Mouse (Mus musculus) lung, postnatal 4 days (tissue): Measurements from ENCODE around the gene Hbp1.
A peak's percentile ranks its signal among the peaks of the same experiment; 100 is the strongest.

Experiments used
- DNase-seq, 2 experiments: peaks; one replicate each; pipeline ENCODE4 v3.0.0; 2021

Gene Hbp1

DNA sequence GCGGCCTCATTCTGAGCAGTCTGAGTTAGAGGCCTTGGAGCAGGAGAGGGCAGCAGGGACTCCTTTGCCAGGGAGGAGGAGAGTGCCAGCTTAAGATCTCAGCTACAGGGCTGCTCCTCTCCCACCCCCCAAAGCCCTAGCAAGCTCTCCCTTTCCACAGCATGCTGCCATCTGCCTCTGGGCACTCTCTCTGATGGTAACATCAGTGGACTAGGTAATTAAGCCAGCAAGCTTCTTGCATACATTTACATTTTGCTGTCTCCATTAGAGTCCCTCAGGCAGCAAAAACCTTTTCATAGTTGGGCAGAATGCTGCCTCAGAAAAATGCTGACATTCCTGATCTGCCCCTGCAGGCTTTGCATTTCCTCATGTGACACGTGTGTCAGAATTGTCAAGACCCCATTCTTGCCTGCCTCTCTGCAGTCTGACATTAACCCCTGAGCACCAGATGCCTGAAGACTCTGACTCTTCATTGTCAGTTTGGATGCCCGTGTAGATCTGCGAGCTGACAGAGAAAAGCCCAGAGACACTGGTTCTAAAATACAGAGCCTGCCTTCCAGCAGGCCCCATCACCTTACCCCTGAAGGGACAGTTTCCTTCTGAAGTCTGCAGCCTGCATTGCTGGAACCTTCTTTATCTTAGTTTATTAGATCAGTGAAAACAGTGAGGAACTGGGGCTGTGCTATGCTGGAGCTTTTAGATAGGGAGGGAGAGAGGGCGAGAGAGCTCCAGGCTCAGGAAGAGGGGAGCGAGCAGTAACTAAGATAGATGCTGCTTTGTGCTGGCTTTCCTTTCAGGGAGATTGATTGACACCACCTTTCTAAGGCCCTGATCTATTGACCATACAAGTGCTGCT, 44.4 kb downstream of the Hbp1 start:
- DNase-seq, result no peak

DNA sequence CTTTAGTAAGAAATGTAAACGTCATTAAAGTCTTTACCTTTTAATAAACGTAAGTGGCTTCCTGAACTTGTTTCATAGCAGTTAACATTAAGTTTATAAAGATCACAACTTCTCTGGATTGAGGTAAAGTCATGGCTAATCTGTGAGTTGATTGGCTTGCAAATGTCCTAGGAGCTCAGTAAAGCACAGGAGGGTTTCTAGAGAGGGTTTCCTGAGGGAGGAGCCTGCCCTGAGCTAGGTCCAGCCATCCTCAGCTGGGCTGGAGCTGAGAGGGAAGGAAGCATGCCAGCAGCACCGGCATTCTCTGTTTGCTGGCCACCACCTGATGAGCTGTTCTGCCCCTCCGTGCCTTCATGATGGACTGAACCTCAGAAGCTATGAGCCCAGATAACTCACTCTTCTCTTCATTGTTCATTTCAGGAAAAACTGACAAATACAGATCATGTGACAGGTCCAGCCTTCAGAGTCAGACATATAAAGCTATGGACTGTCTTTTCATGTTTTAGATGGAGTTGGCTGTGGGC, 49.9 kb downstream of the Hbp1 start:
- DNase-seq, result no peak

DNA sequence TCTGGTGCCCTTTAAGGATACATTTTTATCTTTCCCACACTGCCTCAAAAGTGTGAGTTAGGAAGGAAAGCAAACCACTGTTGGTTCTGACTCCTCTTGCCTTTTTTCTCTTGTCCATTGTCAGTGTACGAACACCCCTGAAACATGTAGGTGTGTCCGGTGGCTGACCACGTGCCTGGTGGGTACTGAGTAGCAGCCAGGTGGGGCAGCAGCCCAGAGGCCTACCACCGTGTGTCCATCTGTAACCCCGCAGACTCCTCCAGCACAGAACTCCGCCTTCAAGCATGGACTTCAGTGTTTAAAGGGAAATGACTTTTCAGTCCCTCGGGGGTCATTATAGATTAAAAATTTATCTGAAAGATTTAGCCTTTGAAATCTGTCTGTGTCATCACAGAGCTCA, 52.9 kb downstream of the Hbp1 start:
- DNase-seq, result no peak

DNA sequence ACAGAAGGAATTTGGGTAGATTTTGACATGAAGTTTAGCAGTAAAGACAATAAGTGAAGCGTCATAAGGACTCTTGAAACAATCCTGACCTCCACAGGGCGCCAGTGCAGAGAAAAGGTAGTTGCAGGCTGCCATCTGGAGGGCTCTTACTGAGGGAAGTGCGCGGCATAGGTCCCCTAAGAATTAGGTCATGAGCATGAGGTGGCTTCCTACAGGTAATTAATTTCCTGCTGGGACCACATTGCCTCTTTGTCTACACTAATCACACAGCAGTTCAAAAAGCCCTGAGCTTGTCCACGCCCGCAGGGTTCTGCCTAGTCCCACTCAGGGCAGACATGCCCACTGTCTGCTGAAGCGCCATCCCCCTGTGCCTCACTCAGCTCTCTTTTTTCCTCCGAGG, 53.3 kb downstream of the Hbp1 start:
- DNase-seq, result no peak

DNA sequence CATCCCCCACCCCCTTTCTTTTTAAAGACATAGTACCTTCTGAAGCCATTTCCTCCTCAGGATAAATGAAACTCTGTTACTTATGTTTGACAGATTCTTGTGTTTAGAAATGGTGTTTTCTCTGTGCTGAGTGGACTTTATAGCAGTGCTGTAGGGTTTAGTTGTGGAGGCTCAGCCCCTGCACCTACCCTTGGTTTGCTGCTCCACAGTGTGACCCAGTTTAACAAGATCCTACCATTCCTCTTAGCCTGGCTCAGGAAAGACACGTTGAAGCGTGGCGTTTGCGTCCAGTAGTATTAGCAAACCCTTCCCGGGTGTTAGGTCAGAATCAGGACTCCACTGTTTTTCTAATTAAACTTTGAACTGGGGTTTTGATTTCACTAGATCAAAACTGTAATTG, 54.0 kb downstream of the Hbp1 start:
- DNase-seq, result no peak

GRCm38 (mm10) chr12:31895888-31896287, 54.4 kb downstream of the Hbp1 start:
- DNase-seq, result peak; percentile 52 to 69

DNA sequence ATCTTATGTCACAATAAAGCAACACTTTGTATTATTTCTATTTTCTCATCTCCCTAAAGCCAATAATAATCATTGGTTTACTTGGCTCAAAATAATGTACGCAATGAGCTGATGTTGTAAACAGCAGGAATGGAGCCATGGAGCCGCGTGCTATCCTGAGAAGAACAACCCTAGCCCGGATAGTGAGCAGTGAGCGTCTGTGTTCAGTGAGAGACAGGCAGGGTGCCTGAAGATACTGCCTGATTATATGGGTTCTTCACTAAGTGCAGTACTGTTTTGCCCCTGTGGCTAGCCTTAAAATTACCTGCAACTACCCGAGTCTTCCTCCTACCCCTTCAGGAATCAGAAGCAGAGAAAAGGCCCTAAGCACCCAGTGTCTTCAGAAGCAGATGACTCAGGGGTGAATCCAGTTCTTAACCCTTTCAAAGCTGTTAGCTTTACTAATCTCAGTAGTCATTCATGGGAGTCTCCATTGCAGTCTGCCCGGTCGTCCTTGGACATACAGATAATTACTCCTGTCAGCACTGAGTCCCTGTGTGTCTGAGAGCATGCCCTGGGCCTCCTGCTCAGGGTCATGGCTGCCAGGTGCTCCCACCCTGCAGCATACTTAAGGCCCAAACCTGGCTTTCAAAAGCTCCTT, 55.1 kb downstream of the Hbp1 start:
- DNase-seq, result no peak

- no peak for DNase-seq
These were observed 57.6 kb downstream of the Hbp1 start for GRCm38 (mm10) chr12:31892771-31893170.

GRCm38 (mm10) chr12:31892079-31892478, 58.3 kb downstream of the Hbp1 start:
- DNase-seq, result no peak

DNA sequence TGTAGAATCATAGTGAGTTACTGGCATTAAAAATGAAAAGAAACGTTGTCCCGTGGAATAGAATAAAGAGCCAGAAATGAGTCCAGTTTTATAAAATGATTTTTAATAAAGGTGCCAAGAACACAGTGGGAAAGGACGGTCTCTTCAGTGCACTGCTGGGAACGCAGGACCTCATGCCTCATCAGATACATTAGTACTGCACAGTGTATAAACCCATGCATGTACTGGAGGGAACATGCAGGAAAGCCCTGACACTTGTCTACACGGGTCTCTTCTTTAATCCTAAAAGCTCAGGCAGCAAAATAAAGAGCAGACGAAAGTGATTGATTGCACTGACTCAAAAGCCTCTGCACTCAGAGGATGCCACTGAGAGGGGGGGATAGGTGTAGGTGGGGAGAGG, 59.6 kb downstream of the Hbp1 start:
- no peak for DNase-seq

- no peak for DNase-seq
These were observed 64.3 kb downstream of the Hbp1 start for GRCm38 (mm10) chr12:31885844-31886606.

- DNase-seq, result no peak
These were observed 65.3 kb downstream of the Hbp1 start for GRCm38 (mm10) chr12:31885084-31885483.

- no peak for DNase-seq
These were observed 66.0 kb downstream of the Hbp1 start for GRCm38 (mm10) chr12:31884365-31884764.

- DNase-seq, result no peak
These were observed 67.6 kb downstream of the Hbp1 start for GRCm38 (mm10) chr12:31882736-31883135.

DNA sequence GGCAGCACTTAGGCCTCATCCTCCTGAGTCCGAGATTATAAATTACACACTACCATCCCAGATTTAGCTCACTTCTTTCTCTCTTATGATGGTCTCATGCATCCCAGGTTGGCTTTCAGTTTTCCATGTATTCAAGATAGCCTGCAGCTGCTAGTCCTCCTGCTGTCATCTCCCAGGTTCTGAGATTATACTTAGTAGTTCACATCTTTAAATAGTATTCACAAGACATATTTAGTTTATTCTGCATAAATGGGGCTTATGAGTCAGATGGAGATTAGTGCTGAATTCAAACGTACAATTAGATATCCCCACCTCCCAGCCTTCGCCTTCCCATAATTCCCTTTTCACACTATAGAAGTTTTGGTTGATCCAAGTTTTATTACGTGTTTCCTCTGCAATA, 73.6 kb downstream of the Hbp1 start:
- DNase-seq, result no peak
